Mouse (Mus musculus) NIH3T3 (cell line): ENCODE data around the gene CK137956.

Experiments
- DNase-seq: peaks from one replicate; pipeline ENCODE4 v3.0.0-alpha.2; 2012; ENCODE audit warnings: low read depth

Gene CK137956

DNA sequence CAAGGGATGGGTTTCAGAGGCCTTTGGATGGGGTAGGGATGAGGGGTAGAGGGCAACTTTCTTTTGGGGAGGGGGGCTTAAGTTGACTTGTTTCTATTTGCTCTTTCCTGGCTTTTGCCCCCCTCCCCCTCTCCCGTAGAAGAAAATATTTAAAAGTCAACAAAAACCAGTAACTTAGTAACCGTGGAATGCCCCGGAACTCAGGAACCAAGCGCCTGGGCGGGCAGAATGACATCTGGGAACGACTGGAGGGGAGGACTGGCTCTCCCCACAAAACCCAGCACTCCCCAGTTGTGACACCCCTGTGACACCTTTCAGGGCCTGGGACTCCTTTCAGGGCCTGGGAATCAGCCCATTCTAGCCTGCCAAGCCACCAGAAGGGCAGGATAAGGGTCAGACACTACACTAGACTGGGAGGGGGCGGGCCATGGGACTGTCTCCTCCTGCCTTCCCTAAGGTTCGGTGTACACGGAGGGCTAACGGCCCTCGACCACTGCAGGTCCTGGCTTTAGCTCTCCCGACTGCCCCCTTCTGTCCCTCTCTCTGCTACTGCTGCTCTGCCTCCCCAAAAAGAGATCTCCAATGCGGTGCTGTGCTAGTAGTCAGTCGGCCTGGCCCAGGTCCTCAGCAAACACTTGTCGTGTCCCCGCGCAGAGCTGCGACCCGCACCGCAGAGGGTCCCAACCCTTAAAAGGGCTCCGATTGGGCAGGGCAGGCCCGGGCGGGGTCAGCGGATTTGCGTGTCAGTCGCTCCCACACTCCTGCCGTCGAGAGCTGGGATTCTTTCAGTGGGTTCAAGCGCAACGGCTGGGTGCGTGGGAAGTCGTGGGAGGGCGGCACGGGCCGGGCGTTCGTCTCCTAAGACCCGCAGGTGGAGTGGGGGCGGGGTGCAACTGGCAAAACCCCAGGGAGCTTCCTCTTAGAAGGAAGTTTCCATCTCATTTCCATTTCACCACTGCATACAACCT, at the start of gene CK137956:
Gene CK137956, minus strand, starts transcription at position 51 of the 968 bp plus-strand sequence.
- DNase-seq = no peak

DNA sequence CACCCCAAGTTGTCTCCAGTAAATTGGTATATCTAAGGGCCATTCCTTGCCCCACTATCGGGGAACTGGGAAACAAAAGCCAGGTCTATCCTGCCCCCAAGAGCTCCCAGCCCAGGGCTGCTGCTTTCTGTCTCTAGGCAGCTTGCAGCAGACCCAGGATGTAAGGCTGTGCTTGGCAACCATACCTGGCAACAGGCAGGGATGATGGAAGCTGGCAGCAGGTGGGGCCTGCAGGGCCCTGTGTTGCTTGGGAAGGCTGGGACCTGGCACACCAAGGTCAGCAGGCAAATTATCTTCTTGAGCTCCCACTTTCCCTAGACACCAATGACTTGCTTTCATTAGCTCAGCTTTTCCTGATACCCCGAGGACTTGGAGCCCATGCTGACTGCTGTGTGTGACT, 48.7 kb upstream of the CK137956 start:
- DNase-seq = no peak

DNA sequence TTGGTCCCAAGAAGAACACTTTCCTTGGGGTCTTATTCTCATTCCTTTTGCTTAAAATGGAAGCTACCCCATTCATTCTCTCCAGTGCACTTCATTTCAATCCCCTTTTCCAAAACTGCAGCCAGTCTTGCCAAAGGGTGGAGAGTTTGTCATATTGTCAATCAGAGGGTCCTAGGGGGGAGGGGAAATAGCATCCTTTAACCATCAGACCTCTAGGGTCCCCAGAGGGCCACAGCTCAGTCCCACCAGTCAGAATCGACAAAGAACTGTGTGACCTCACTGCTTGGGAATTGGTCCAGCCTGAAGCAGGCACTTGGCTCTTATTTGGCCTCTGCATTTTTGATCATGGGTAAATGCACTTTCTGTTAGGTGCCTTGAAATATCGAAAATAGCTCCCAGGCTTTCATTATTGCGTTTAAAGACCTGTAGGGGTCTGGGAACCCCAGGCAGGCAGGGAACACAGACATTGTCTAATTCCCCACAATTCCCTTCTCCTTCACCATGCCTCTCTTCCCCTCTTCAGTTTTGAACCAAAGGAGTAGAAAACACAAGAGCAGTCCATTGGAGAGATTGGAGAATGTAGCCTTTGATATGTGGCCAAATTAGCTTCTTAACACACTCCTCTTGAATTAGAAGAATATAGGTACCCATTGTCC, 34.2 kb upstream of the CK137956 start:
- DNase-seq = no peak

DNA sequence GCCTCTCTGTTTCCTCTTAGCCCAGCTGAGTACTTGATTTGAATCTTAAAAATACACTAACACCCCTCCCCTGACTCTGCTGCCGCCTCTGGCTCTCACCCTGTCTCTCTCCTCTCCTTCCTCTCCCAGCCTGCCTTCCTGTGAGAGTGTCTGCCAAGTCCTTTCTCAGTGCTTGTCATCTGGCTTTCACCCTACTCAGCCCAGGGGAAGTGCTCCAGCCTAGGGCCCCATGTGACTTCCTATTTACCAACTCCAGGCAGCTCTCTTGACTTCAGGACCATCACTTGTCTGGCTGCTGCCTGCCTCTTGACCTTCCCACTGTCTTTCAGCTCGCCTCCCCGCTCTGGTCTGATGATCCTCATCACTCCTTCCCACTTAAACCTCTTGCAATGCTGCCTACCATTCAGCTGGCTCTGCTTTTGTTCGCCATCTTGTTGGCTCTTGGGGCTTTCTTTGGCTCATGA, 31.9 kb upstream of the CK137956 start:
- DNase-seq = no peak

DNA sequence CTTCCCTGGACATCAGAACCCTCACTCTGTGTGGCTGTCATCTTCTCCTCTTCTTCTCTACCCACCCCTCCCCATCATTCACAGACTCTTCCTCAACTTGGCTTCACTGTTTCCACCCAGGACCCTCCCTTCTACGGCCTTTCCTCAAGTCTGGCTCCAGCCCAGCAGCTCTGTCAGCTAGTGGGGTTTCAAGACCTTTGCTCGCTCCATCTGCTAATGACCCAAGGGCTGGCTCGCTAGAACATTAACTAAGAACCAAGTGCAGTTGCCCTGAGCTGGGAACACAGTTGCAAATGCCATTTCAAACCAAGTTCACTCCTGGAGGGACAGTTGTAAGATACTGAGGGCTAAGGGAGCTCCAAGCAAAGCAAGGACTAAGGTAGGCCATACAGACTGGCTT, 28.5 kb upstream of the CK137956 start:
- no peak for DNase-seq

DNA sequence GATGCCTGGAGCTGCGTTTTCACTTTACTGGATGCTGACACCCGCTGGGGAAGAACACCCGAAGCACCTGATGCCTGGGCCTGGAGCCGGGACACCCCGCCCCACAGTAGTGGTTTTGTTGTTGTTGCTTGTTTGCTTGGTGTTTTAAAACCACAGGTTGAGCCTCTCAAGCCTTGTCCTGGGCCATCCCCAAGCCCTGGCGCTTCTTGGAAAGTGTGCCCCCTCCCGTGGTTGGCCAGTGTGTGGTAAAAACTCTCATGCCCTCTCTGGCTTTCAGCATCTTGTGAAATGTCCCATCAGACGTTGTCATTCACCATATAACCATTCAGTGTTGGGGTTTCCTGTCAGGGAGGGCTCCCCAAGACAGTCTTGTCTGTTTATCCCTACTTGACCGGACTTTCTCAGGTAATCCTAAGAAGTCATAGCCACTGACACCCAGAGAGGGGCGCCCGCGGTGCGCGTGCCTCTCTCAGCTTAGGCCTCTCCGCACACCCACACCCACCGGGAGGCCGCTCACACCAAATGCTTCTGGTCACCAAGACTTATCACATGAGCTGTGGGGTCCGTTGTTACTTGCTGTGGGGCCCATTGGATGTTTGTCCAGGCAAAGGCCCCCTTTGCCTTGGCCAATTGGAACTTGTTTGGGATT, 18.7 kb upstream of the CK137956 start:
- no peak for DNase-seq

DNA sequence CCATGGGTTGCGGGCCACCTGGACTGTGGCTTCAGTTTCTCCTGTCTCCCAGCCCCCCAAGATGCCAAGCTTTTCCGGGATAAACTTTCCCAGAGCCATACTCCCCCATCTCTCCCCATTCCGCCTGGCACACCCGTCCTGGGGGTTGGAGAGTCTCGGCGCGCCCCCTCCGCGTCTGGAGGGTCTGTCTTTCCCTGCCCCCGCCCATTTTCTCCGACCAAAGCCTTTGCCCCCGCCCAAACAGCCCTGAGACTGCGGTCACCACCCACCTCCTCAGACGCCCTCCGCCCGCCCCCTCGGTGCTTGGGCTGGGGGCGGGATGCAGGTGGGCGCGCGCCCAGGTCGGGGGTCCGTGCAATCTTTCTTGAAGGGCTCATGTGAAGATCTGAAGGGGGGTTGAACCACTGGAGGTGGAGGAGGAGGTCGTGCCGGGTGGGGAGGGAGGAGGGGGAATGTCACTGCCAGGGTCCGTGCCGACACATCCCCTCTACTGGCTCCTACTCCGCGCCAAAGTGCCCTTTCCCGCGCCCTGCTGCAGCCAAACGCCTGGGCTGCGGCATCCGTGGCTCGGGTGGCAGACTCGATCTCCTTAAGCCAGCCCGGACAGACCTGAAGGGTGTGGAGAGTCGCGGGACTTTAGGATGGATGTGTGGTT, 17.9 kb upstream of the CK137956 start:
- no peak for DNase-seq

DNA sequence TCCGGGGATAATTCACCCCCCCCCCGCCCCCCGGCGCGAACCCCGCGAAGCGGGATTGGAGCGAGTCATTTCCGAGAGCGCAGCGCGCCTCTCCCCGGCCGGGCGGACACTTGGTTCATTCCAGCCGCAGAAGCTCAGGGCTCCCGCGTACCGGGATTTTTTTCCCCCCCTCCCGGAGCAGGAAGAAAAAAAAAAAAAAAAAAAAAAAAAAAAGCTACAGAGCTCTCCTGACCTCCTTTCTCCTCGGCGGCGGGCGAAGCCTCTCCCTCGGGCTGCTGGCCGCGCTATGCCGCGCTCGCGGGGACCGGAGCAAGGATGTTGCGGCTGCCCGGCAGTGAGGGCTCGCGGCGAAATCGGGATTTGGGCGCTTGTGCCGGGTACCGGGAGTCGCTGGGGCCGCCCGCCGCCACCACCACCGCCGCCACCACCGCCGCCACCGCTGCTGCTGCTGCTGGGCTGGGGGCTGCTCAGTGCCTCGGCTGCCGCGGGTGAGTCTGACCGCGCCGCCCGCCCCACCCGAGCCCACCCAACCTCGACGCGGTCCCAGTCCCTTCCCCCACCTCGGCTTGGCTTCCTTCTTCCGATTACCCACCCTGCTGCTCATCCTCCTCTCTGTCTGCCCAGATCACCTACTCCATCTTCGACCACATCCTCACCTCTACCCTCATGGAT, 17.2 kb upstream of the CK137956 start, which contains the start of gene Csmd2:
Gene Csmd2, plus strand, starts transcription at position 74 of the 672 bp plus-strand sequence.
- DNase-seq = no peak

DNA sequence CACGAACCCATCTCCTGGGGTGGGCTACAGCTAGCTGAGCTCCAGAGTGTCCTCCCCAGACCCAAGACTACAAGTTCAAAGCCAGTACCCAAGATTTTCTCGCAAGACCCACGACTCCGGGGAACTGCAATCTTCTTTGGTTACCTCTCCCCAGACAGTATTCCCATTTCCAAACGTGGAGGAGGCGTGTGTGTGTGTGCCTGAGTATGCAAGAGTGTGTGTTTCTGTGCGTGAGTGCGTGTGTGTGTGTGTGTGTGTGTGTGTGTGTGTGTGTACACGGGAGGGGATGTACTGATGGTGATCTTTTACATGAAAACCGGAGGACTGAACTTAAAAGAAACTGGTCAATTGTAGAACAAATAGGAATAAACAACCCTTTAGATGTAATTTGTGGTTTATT, 16.5 kb upstream of the CK137956 start:
- no peak for DNase-seq

DNA sequence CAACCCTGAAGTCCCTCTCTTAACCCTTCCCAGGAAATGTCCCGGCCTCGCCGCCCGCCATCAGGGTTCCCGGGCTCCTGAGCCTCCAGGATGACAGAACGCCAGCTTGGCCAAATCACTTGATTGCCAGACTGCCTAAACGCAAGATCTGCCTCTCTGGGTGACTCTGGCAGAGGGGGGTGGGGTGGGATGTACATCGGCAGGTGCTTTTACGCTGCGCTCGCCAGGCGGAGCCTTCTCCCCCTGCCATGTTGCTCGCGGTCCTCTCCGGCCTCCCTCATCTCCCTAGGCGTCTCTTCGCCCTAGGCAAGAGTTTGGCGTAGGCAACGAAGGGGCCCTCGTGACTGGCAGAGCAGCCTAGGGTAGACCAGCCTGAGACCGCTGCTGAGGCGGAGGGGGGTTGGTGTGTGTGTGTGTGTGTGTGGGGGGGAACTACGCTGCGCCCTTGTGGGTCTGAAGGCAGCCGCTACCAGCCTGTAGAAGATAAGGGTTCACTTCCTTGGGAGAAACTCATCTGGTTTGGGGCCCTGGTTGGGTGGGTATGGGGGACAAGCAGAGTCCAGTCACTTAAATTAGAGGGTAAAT, 15.8 kb upstream of the CK137956 start:
- no peak for DNase-seq

DNA sequence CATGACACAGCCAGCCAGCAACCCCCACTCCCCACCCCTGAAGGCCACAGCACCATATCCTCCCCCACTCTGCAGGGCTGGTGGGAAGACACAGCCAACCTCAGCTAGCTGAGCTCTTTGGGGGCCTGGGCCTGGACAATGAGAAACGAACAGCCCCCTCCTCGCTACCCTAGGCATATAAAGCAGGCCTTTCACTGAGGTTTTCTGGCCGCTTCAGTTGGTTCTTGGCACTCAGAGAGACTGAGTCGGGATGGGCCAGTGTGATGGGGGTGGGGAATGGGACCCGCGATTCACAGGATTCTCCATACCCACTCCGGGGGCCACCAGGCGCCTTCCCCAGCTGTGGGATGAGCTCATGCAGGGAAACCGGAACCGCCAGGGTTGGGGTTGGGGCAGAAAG, 15.1 kb upstream of the CK137956 start:
- DNase-seq = no peak

DNA sequence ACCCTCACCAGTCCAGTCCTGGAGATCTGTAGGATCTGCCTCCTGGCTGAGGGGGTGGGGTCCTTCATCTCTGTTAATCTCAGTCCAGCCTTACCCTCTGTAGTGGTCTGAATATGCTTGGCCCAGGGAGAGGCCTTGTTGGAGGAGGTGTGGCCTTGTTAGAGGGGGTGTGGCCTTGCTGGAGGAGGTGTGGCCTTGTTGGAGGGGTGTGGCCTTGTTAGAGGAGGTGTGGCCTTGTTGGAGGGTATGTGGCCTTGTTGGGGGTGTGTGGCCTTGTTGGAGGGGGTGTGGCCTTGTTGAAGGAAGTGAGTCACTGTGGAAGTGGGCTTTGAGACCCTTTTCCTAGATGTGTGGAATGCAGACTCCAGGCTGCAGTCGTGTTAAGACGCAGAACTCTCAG, 13.7 kb upstream of the CK137956 start:
- DNase-seq = no peak

DNA sequence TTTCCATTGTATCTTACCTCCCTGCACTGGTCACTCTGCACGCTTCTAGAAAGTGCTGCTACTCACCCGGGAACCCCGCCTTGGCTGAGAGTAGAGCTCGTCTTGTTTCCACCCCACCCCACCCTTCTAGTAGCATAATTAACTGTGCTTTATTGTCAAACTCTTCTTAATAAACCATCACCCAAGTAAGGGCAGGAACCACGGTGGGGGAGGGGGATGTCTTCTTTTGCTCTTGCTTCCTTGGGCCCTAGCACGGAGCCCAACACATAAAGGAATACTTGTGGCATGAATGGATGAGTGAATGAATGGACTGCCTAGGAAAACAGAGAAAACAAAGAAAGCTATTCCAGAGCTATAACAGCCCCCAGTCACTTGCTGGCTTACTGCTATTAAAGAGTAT, 10.4 kb upstream of the CK137956 start:
- DNase-seq = no peak

DNA sequence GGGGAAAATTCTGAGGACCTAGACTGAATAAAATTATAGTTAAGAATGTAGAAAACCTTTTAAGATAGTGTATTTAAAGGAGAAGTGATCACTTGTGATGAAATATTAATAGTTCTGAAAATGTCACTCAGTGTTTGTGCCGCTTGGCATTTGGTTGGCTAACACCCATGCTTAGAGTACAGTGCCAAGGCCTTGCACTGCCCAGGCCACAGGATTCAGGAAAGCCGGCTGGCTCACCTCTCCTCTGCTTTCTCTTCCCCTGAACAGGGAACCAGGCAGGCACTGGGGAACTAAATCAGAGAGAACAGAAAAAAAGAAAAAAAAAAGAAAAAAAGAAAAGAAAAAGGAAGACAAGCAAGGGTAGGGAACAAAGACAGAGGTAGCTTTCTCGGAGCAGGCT, 2.2 kb upstream of the CK137956 start:
- DNase-seq = no peak

DNA sequence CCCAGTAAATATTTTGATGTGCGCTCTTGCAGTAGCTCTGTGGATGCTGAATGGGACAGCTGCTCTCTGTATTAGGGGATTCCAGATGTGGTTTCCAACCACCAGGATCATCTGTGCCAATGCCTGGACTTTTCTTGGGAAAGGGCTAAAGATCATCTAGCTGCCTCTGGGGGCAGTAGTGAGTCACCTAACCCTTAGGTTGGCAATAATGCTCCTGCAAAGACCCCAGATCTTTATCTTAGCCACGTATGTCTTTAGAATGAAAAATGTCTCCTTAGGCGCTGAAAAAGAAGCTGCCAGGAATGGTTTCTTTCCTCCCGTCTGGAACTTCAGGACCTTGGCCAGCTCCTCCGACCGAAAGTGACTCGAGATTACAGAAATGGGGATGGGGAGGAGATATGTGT, 731 bp downstream of the CK137956 start:
- peak; percentile 46 for DNase-seq

DNA sequence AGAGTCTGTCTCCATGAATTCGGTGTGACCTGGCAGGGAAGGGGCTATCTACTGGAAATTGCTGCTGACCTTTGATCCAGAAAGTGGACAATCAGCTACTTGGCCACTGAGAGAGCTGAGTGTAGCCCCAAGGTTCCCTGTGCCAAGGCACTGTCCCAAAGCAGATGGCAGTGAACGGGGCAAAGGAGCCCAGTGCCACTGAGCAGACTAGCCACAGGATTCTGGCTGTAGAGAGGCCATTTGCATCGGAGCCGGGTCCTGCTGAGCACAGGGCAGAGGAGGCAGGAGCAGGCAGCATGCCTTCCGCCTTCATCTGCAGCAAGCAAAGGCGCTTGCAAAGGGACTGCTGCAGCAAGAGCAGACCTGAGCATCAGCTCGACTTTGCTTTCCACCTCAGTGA, 1.6 kb downstream of the CK137956 start:
- DNase-seq = no peak

DNA sequence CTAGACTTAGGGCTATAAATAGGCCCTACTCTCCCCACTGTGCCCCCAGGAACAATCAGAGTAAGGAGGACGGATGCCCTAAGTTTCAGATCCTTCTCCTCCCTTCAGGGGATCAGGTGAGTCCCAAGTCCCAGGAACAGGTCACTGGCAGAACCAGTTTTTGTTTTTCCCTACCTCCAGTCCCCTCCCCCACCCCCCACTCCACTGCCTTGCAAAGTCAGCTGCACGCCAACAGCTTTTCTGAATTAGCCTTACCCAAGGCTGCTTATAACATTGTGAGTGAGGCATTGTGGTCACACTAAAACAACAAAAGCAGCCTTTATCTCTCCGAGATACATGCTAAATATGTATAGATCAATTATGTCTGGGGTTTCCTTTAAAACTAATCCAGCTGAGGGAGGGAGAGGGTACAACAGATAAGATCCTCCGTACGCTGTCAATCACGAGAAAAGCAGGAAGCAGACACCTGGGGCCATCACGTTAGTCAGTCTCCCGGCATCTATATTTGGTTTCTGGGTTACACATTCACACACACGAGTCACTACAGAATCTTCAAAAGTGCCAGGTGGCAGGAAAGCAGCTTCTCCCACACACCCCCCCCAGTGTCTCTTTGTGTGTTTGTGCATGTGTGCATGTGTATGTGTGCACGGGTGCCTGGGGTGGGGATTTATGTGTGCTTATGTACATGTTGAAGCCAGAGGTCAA, 17.6 kb downstream of the CK137956 start:
- no peak for DNase-seq

DNA sequence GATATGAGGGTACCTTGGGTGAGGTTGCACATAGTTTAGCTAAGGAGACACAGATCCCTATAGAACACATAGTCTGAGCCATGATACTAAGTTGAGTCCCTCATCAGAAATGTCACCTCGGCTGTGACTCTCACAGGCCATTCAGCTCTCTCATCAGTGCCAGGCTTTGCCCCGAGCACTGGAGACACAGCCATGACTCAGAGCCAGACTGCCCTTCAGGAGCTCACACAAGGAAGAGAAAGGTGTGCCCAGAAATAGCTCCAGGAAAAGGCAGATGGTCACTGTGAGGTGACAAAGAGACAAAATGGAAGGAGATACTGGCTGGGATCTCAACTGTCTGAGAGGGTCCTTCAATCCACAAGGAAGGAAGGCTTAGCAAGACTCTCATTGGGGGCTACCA, 23.1 kb downstream of the CK137956 start:
- DNase-seq = no peak

DNA sequence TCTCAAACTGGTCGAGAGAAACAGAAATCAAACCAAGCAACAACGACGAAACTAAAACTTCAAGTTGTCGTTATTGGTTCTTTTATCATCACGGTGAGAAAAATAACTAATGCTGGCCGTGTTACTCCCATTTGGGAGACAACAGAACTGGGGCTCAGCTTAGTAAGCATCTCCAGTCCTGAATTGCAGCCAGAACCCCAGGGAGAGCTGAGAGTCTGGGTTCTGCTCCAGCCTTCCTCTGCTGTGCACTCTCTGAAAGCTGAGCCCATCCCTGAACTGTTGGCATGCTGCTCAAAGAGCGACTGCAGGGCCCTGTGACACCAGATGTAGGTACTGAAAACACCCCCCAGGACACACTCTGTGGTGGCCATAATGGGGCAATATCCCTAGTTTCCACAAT, 33.3 kb downstream of the CK137956 start:
- DNase-seq = no peak

DNA sequence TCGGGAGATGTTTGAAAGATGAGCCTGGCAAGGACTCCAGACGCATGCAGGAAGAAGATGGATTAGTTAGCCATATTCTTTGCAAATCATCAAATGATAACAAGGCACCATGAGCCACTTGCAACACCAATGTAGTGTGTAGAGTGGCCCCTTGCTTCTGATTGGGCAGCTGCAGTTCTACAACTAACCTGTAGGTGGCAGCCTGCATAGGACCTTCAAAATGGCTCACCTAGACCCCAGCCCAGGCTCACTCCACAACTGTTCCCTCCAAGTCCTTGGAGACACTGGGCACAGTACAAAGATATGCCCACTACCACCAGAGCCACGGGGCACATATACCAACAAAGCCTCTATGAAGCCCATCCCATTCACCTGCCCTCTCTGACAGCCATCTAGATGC, 35.4 kb downstream of the CK137956 start:
- peak; percentile 7 for DNase-seq

DNA sequence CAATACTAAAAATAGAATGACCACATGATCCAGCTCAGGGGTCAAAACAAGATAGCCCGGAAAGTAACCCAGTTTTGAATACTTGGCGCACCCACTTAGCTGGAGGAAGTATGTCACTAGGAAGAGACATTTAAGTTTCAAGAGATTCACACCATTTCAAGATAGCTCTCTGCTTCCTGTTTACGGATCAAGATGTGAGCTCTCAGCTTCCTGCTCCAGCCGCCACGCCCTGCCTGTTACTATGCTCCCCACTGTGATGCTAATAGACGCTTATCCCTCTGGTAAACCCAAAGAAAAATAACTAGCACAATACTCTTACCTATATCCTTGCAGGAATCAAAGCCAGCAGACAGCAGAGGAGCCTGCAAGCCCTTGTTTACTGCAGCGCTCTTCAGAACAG, 57.2 kb downstream of the CK137956 start:
- no peak for DNase-seq
